Mouse (Mus musculus) lung, postnatal 4 days (tissue): Measurements from ENCODE around the gene Canx.
"Not testable (repeated sequence)": the region's sequence is repeated elsewhere in the genome, so short reads cannot be mapped to it uniquely, and the experiment has no call there.

ENCODE experiments used
- DNase-seq, 2 experiments: peaks; one replicate each; pipeline ENCODE4 v3.0.0; 2021

The Canx gene

DNA sequence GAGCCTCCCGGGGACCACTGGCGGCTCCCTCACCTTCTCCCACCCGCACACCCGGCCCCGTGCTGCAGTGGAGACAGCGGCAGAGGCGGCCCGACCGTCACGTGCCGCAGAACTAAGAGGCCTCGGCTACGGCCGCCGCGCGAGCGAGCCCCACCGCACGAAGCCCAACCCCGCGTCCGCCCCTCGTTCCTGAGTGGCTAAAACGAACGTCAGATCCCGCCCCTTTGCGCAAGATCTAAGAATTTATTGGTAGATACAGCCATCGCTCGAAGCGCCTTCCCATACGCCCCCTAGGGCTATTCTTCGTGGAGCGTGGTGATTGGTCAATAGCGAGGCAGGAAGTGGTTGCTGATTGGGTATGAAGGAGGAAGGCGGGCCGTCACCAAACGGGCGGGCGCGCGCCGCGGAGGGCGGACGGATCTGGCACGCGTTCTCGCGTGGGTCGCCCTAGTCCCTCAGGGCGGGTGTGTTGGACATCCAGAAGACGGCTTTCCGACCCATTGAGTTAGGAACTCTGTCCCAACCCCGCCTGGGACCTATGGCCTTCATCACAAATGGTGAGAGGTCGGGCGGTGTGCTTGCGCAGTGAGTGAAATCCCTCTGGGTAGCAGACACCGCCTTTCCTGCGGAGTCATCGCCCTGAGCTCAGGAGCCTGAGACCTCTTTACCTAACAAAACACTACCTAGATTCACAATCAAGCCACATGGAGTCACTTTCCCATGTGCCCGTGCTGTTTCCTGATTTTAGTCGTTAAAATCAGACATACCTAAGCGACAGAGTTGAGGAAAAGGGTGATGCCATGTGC, at the start of gene Canx:
Gene Canx (minus strand): TSS at position 178 of the 806 bp plus-strand sequence.
- DNase-seq, result peak; percentile 98 to 99

DNA sequence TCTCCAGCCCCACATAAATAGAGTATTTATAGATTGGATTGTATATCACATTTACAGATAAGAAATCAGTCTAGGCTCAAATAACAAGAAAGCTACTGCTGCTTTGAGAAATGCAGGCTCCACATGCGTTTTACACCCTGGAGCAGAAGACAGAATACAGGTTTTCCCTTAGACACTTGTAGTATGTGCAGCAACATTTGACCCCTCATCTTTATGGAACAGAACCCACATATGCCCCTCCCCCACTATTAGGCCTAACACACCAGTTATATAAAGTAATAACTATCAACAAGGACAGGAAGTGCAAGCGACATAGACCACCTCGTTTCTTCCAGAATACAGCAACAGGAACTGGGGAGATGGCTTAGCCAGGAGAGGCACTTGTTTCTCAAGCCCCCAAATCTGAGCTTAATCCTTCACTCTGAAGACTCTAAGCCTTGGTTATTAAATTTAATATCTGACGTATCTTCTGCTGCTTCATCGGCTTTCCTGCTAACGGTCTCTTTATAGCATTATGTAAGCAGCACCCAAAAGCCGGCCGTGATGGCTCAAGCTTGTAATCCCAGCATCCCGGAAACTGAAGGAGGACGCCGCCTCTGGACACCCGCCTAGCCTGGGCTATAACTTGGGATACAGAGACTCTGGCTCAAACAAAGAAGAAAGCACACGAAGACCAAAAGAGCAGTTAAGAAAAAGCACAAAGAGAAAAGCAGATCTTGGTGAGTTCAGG, 49.0 kb upstream of the Canx start:
- no peak for DNase-seq

DNA sequence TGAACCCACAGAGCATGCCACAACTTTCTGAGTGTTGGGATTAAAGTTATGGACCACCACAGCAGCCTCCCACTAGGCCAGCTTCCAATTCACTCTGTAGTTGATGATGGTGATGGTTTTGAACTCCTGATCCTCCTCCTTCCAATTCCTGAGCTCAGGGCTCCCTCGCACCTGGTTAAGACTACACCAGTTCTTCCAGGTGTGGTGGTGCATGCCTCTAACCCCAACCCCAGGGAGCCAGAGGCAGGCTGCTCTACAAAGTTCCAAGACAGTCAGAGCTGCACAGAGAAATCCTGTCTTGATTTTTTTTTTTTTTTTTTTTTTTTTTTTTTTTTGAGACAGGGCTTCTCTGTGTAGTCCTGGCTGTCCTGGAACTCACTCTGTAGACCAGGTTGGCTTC, 48.1 kb upstream of the Canx start:
- DNase-seq, result no peak

DNA sequence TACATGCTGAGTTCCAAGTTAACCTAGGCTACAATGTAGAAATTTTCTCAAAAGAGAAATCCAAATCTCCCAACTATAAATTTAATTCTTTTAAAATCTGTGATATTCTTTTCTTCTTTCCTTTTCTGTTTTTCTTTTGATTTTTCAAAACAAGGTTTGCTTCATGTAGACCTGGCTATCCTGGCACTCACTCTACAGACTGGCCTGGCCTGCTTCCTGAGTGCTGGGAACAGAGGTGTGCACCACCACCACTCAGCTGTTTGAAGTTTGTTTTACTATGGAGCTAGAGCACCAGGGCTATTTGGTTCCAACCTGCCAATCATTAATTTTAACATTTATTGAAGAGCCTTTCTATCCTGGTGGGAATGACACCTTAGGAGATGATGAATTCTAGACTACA, 47.6 kb upstream of the Canx start:
- no peak for DNase-seq

DNA sequence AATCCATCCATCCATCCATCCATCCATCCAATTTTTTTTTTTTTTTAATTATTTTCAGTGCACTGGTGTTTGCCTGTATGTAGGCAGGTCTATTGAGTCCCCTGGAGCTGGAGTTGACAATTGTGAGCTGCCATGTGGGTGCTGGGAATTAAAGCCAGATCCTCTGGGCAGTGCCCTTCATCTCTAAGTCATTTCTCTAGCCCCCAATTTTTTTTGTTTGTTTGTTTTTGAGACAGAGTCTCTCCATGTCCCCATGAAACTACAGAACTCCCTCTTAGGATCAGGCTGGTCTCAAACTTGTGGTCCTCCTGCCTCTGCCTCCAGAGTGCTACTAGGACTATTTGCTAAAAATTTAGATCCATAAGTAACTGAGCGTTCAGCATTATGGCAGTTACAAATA, 46.4 kb upstream of the Canx start:
- DNase-seq, result no peak

DNA sequence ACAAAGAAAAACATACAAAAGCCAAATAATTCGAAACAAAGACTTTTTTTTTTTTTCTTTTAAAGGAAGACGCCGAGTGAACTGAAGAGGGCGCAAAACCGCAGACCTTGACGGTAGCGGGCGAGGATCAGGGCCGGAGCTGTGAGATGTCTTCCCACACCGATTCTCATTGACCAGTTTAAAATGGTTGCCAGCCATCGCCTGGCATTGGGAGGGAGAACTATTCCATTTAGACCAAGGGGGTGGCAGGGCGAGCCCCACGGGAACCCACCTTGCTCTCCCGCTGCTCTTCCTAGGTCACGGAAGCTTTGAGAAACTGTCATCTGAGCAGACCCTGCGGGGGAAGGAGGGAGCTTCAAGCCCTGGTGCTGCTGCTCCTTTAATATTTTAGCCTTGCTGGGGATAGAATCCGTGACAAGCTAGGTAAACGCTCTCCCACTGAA, 45.9 kb upstream of the Canx start:
- DNase-seq, result peak; percentile 69 to 76

DNA sequence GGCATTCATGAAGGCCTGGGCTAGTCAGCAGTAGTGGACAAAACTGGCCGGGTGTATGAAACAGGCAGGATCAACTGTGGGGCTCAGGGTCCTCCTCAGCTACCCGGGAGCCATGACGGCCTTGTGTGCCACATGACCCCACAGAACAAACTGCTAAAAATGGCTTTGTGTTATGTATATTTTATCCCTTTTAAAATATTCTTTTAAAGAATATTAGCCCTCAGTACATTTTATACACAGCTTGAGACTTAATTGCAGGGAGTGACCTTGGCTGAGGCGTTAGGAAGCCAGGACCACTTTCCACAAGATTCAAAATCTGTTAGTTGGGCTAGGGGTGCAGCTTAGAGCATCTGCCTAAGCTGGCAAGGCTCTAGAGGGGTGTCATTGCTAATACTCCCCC, 45.5 kb upstream of the Canx start:
- no peak for DNase-seq

DNA sequence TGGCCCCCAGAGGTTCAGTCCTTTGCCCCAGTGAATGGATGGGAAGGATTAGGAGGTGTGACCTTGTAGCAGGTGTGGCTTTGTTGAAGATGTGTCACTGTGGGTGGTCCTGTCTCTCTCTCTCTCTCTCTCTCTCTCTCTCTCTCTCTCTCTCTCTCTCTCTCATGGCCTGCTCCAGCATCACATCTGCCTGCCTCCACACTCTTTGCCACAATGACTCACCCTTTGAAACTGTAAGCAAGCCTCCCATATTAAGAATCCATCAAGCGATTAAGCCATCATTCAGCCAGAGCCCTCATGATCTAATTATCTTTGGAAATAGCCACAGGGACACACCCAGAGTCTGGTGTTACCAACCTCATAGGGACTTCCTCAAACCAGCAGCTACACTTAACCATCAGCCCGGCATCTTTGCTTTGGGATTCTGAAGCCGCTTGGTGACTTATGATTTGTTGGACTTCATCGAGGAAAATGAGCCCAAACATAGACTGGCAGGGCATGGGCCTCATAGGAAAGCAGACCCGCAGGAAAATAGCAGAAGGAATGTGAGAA, 44.0 kb upstream of the Canx start:
- no peak for DNase-seq

DNA sequence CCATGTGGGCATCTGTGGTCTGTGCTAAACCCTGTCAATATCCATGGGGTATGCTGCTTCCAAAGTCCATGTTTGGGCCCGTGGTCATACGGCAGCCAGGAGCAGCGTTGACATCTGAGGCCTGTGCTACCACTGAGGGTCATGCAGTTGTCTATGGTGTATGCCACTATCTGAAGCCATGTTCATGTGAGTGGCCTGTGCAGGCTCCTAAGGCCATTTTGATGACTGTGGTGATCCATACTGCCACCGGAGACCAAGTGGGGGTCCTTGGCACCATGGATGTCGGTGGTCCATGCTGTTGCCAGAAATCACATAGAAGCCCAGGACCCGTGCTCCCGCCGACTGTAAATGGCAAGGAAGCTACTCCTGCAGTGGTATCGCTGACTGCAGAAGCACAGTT, 42.1 kb upstream of the Canx start:
- no peak for DNase-seq

DNA sequence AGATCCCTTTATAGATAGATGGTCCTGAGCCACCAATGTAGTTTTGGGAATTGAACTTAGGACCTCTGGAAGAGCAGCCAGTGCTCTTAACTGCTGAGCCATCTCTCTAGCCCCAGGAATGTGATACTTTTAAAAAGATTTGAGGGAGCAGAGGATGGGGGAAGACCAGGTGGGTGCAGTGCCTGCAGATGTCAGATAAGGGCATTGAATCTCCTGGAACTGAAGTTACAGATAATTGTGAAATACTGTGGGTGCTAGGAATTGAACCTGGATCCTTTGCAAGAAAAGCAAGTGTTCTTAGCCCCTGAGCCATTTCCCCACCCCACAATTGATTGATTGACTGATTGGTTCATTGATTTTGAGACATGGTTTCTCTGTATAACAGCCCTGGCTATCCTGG, 39.8 kb upstream of the Canx start:
- no peak for DNase-seq

DNA sequence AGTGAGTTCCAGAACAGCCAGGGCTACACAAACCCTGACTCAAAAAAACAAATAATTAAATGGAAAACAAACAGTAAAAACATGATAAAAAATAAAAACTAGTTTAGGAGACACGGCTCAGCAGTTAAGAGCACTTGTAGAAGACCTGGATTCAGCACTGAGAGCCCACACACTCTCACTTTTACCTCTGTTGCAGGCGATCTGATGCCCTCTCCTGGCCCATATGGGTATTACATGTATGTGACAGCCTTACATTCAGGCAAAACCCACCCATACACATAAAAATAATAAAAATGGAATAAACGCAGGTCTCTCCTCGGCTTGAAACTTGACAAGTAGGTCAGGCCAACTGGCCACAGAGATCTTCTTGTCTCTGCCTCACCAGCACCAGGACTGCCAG, 39.1 kb upstream of the Canx start:
- peak in 1 of 2 experiments; percentile 82 for DNase-seq

DNA sequence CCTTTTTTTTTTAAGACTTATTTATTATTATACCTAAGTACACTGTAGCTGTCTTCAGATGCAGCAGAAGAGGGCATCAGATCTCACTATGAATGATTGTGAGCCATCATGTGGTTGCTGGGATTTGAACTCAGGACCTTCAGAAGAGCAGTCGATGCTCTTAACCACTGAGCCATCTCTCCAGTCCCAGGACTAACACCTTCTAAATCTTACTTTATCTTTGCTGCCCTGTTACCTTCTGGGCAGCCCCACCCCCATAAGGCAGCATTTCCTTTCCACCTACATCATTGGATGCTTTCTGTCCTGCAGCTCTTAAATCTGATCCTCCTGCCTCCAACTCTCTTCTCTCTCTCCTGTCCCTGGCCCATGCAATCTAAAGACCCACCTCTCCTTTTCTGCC, 35.8 kb upstream of the Canx start:
- DNase-seq, result not testable (repeated sequence)

DNA sequence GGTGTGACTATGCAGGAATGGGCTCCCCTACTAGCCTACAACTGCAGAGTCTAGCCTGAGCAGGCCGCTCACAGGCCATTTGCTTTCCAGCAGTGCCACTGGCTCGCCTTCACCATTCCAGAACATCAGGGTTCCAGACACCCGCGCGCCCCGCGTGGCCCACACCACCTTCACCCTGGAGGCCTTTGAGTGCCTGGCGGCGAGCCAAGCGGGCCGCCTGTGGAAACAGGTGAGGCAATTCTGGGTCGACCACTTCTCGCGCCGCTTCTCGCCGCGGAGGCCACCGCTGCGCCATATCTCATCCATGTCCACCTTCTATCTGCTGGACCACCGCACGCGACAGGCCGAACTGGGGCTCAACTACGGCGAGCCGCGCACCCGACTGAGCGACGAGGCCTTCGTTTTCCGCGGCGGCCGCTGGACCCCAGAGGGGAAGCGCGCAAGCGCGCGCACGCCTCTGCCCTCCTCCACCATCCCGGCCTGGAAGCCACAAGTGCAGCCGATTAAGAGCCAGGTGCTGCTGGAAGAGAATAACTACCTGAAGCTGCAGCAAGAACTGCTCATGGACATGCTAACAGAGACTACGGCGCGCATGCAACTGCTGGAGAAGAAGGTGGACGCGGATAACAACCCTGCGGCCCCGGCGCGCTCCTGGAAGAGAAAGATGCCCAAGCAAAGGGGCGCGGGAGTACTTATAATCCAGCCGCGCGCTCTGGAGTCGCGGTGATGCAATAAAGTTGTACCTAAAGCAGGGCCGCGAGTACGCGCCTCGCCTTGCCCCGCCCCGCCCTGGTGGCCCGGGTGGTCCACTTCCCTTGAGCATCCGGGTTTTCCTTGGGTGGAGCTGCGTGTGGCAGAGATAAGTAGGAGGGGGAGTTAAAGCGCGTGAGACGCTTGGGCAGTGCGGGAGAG, 33.7 kb upstream of the Canx start:
- peak; percentile 69 to 76 for DNase-seq

DNA sequence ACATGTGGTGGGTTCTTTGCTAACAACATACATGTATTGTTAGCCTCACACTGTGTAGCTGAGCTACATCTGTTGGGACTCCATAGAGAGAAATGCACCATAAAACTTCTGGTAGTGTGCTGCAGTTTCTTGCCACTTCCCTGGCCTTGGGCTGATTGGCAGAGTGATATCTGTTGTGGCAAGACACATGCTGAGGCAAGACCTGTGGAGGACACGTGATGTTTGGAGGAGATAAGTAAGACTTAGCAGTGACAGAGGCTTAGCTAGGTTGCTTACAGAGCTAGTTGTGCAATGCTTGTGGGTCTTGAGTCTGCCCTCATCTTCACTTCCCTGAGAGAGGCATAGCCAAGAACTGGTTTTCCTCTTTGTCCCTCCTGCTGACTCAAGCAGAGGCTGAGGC, 29.9 kb upstream of the Canx start:
- DNase-seq, result no peak

DNA sequence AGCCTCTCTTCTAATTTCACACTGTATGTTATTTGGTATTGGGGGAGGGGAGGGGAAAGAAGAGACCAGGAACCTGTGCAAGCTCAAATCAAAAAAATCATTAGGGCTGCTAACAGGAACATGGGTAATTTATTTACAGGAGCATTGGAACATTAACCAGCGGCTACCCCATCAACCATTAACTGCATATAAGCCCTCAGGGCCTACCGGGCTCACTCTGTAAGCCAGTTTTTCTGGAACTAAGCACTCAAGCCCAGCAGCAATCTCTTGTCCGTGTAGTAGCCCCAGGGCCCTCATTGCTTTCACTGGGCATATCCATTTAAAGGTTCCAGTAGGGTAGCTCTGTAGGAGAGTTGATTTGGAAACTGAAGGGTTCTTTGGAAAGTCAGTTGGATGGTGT, 29.4 kb upstream of the Canx start:
- no peak for DNase-seq

DNA sequence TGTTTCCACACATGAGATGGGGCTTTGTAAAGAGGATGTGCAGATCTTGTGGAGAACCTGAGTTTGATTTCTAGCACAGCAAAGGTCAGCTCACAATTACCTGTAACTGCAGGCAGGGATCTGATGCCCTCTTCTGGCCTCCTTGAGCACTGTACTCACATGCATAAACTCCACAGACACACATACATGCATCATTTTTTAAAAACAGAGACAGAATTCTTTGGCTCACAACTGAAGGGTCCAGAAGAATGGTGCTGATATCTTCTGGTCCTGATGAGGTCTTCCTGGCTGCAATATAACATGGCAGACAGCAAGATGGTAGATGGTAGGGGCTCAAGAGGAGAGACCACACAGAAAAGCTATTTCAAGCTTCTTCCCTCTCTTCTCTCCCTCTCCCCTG, 28.7 kb upstream of the Canx start, which contains the start of gene Cby3:
Gene Cby3 (plus strand): TSS at position 301 of the 400 bp plus-strand sequence.
- DNase-seq, result no peak

DNA sequence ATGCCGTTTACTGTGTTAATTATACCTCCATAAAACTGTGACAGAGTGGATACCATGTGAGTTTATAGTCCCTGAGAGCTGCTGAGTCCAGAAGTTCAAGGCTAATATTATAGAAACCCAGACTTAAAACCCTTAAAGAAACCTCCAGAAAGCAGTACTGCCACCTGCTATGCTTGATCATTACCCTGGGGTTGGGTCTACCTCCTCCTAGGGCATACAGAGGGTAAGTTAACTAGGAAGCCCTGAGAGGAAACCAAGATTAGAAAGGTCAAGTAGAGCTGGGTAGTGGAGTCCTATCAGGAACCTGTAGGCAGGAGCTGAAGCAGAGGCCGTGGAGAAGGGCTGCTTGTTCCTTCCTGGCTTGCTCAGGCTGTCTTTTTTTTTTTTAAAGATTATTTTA, 26.7 kb upstream of the Canx start:
- DNase-seq, result no peak

DNA sequence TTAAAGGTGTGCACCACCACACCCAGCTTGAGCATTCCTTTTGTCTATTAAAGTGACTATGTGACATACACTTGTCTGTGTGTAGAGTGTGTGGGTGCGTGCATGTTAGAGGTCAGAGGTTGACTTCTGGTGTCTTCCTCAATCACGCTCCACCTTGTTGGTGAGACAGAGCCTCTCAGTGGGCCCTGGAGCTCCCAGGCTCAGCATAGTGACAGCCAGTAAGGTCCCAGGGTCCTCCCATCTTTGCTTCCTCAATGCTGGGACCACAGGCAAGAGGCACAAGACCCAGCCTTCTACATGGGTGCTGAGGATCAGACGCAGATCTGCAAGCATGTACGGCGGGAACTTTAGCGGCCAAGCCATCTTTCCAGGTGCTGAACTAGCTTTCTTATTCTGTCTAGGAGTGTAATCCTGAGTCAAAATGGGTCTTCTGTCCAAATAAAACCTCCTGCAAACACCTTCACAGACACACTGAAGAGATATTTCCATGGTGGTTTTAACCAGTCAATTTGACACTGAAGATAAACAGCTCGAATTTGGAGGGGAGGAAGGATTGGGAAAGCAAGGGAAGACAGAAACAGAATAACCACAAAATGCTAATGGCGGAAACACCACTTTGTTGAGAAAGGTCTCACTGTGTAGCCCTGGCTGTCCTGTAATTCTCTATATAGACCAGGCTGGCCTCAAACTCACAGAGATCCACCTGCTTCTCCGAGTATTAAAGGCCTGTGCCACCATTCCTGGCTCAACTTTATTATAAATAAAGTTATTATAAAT, 21.0 kb upstream of the Canx start:
- DNase-seq, result no peak

DNA sequence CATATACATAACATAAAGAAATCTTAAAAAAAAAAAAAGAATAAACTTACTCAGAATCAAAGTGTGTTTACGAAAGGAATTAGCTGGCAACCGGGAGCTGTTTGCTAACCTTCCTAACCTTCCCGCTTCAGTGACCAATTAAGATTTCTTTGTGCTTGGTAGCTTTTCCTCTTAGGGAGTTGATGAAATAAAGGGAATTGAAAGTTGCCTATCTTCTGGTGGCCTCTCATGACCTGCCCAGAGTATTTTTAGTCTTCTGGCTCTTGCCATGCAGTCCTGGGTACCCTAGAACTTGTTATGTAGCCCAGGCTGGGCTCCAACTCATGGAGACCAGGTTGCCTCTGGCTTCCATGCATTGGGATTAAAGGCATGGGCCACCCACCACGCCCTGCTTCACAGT, 20.0 kb upstream of the Canx start:
- DNase-seq, result no peak

DNA sequence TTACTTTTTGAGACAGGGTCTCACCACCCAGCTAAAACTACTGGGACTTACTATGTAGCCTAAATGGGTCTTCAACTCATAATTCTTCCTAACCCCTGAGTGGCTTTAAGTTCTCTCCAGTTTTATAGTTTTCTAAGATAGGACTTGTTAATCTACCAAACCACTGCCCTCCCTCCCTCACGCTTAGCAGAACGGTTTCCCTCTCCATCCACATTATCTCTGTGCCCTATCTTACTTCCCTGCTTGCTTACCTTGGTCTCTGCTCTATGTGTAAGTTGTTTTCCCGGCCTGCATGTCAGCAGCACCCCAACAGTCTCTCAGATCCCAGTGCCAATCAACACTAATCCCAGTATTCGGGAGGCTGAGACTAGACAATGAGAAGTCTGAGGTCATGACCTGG, 11.4 kb upstream of the Canx start:
- DNase-seq, result no peak

DNA sequence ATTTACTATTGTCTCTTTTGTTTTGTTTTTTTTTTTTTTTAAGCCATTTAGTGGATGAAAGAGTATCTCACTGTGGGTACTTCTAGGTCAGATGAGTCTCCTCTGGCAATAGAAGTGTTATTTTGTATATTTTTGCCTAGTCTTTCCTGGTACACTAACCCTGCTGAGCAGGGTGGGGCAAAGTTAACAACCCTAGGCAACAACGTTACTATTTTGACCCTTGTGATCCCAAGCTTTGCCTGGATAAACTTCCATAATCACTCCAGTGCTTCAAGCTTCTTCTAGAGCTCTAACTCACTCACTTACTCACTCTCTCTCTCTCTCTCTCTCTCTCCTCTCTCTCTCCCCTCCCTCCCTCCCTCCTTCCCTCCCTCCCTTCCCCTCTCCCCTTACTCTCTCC, 10.7 kb upstream of the Canx start:
- DNase-seq, result no peak

DNA sequence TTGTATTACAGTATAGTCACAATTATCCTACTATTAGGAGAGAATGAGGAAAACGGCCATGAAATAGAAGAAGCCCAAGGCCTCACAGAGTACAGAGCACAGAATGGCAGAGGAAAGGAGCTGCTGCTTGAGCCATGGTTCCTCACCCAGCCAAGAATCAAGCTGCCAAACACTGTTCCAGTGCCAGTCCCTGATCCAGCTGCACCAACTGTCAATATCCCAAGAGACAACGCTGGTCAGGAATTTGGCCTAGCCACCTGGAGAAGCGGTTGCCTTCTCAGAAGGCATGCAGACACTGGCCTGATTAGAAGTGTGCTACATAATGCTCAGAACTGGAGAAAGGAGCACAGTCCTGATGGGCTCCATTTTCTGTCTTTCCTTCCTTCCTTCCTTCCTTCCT, 7.7 kb upstream of the Canx start:
- DNase-seq, result no peak
